Mouse (Mus musculus) kidney, adult 2 months (tissue): ENCODE measurements around the gene Slc16a6.

ENCODE experiments used
- CTCF ChIP-seq: fragments of 200-500 bp; conservative IDR thresholded peaks from 2 replicates; pipeline ENCODE4 v1.5.1; 2011; ENCODE audit warnings: low read depth, mild to moderate bottlenecking, control low read depth, low read length, moderate library complexity, mixed read lengths; ENCODE audit not compliant: insufficient read depth, insufficient read length
- POLR2A ChIP-seq: fragments of 200-500 bp; IDR thresholded peaks from one replicate; pipeline ENCODE4 v1.6.1; 2011; ENCODE audit warnings: low read depth, low read length, control low read depth

GRCm38 (mm10) chr11:109496996-109497714 lies 23.8 kb upstream of the Slc16a6 start:
- TF ChIP-seq CTCF, result no peak
- no peak for TF ChIP-seq POLR2A
